Mouse (Mus musculus): Measurements from ENCODE around the gene Sec14l3.

Gene Sec14l3

DNA sequence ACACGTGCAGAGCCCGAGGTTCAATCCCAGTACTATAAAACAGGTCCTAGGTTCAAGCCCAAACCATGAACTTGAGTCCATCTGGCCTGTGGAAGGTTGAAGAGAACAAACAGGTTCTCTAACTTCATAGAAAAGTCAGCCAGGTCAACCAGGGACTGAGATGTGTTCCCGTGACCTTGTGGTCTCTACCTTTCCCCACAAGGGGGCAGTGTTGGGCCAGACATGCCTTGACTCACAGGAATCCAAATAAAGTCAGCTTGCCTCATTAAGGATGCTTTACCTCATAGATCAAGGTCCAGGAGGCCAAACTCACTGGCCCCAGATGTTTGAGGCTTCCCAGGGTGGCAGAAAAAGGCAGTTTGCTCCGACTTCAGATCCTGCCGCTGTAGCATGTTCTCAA, 11.1 kb upstream of the Sec14l3 start:
- peak; percentile 61 to 90 for DNase-seq (ENCODE audit: inconsistent age in 2 of 2, low spot score in 1 of 2)

- DNase-seq (ENCODE audit: inconsistent age in 2 of 2, low spot score in 1 of 2), result no peak
Observed at GRCm38 (mm10) chr11:4060866-4061575, 3.6 kb upstream of the Sec14l3 start.

- DNase-seq (ENCODE audit: inconsistent age in 2 of 2, low spot score in 1 of 2), result no peak
Observed at GRCm38 (mm10) chr11:4062523-4062922, 2.1 kb upstream of the Sec14l3 start.

- DNase-seq (ENCODE audit: inconsistent age in 2 of 2, low spot score in 1 of 2), result no peak
Observed at GRCm38 (mm10) chr11:4062981-4063380, 1.7 kb upstream of the Sec14l3 start.

DNA sequence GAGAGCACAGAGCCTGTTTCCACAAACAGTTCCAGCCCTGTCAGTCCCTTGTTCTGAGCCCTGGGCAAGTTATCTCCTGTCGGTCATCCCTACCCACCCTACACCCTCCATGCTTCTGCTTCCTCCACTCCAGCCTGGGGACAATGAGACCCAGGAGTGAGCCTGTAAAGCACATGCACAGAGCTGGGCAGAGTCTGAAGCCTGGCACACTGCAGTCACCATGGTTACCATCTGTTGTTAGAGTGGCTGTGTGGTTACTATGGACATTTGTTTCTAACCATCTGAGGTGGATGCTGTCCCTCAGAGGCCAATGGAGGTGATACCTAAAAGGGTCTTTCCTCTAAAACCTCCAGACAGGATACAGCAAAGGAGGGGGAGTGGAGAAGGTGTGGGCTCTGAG, 5.0 kb downstream of the Sec14l3 start:
- no peak for DNase-seq (ENCODE audit: inconsistent age in 2 of 2, low spot score in 1 of 2)

DNA sequence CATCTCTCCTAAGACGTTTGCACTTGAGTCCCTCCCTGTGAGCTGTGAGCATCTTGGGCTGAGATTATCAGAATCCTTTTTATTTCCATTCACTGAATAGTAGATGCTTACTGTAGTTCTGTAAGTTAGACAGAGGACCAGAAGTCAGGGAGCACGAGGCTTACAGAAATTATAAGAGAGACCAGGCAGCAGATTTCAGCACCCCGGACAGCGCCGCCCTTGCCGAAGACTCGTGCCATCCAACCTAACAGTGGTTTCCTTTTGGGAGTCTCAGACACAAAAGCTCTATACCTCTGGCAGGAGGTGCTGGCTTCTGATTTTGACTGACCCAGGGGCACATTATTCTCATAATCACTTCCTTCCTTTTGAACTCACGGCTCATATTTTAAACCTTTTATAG, 12.0 kb downstream of the Sec14l3 start:
- DNase-seq (ENCODE audit: inconsistent age in 2 of 2, low spot score in 1 of 2), result peak; percentile 32 to 76

DNA sequence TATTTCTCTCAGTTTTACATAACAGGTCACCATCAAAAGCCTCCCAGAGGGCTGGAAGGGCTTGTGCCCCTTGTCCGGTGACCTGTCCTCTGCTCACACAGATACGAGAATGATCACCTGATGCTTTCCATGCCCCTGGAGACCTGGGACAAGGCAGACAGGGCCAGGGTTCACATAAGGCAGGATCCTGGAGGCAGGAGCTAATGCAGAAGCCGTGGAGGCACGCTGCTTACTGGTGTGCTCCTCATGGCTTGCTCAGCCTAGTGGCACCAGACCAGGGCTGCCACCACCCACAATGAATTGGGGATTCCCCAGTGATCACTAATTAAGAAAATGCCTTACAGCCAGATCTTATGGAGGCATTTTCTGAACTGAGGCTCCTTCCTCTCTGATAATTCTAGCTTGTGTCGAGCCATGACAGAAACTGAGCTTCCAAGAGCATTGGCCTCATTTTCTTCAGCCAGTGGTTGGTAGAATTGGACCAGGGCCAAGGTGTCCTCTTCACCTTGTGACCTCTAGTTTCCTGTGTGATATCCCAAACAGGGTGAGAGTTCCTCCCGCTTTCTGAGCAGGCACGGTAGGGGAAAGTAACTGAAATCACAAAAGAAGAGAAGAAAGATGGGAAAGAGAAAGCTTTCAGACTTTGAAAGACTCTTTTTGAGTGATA, 13.8 kb downstream of the Sec14l3 start:
- no peak for DNase-seq (ENCODE audit: inconsistent age in 2 of 2, low spot score in 1 of 2)

GRCm38 (mm10) chr11:4080219-4080618, 15.6 kb downstream of the Sec14l3 start:
- peak; percentile 35 to 83 for DNase-seq (ENCODE audit: inconsistent age in 2 of 2, low spot score in 1 of 2)

- DNase-seq (ENCODE audit: inconsistent age in 2 of 2, low spot score in 1 of 2), result peak; percentile 37 to 91
Observed at GRCm38 (mm10) chr11:4083316-4084078, 18.9 kb downstream of the Sec14l3 start.

DNA sequence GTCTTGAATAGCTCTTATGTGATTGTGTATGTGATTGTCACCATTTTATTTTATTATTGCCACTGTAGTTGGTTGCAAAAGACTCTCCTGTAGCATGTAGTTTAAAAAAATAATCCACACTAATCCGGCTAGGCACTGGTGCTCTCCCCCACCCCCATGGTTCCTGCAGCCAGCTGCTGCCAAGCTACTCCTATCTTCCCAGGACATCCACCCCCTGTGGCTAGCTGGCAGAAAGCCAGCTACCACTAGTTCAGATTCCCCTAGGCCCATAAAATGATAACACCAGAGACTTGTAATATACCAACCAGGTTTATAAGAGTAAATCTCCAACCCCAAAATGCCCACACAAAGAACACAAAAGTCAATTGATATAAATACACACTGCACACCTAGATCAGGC, 21.6 kb downstream of the Sec14l3 start:
- DNase-seq (ENCODE audit: inconsistent age in 2 of 2, low spot score in 1 of 2), result no peak

GRCm38 (mm10) chr11:4087267-4087666, 22.6 kb downstream of the Sec14l3 start:
- DNase-seq (ENCODE audit: inconsistent age in 2 of 2, low spot score in 1 of 2), result no peak

GRCm38 (mm10) chr11:4093459-4094377, 29.1 kb downstream of the Sec14l3 start:
- DNase-seq (ENCODE audit: inconsistent age in 2 of 2, low spot score in 1 of 2), result peak in 1 of 2 experiments; percentile 30

DNA sequence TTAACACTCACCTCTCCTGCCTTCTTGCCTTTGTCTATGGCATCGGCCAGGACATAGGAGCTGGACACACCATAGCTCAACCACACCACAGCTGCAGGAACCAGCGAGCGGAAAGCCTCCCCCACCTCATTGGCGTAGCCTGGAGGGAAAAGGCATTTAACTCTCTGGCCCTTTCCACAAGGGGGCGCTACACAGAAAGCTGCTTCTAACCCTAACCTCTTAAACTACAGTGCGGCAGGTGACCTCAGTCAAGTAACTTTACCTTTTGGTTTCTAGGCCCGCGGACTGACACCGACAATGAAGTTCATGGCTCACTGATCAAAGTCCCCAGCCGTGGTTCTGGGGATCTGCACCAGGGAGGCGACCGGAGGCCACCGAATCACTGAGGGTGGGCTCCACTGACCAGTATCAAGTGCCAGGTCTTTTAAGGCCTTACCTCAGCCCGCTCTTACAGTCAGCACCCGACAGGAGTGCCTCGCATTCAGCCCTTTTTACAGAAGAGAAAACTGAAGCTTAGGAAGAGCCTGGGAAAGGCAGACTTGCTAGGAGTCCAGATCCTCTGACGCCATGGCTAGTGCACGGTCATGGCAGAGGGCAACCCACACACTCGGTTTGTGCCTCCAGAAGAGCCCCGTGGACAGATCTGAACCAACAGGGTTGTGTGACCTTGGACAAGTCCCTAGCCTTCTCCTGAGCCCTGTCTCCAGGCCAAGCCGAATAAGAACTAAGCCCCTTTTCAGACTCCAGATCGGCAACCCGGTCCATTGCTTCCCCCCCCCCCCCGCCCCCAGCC, 29.9 kb downstream of the Sec14l3 start:
- peak; percentile 72 to 91 for DNase-seq (ENCODE audit: inconsistent age in 2 of 2, low spot score in 1 of 2)

DNA sequence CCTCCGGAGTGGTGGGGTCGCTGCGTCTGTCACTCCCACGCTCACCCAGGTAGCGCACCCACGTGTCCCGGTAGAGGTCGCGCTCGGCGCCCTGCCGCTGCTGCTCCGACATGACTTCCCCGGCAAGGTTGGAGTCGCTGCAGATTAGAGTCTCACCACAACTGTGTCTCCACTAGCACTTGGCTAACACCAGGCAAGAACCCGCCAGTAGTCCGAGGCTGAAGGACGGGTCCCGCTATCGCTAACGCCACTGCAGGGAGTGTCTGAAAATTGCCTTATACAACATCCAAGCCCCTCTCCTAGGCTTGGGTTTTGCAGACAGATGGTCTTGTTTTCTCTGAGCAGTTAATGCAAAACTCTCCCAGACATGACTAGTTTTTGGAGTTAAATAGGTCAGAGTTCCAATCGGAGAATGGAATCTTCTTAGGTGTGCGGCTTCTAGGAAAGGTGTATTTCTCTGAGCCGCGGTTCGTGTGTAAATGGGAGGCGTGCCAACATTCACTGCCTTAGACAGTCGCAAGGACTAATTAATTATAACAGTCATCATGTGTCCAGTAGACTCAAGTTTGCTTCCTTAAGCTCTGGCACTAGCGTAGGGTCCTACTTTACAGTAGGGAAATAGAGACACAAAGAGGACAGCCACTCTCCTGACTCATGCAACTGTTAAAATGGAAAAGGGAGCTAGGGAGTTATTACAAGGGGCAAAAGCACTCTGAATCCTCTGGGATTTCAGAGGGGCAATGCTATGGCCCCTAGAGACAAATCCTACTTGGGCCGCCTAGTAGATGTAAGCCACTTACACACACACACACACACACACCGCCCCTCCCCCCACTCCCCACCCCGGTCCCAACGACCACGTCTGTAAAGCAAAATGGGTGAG, 30.8 kb downstream of the Sec14l3 start, which contains the start of gene Mtfp1:
TSS of gene Mtfp1 (minus strand) at position 275 of the 883 bp plus-strand sequence.
- peak; percentile 75 to 93 for DNase-seq (ENCODE audit: inconsistent age in 2 of 2, low spot score in 1 of 2)

DNA sequence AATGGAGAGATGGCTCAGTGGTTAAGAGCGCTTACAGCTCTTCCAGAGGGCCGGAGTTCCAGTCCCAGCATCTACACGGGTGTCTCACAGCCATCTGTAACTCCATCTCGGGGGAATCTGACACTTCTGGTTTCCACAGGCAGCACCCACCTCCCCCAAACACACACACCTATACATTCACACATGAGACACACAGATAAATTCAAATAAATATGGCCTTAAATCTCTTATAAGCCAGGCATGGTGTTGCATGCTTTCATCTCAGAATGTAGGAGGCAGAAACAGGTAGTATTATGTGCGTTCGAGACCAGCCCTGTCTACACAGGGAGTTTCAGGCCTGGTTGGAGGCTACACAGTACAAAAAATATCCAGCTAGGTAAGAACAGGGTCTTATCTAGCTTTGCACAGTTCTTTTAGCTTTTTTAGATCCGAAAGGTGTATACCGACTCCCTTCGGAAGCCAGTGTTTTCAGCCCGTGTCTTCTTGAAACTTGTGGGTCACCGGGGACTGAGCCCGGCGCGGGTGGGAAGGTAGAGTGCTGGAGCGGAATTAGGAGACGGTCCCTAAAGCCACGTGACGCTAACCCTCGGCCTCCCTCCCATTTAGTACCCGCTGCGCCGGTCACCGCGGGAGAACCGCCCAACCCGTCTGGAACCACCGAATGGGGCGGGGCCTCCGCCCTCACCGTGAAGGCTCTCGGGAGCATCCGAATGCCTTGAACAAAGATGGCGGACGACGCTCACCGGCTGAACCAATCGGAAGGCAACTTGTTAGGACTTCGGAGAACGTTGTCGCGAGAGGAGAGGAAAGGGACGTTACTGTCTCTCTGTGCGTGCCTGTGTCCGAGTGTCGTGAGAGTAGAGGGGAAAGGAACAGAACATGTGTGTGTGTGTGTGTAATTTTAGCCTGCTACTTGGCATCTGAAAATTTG, 31.7 kb downstream of the Sec14l3 start:
- DNase-seq (ENCODE audit: inconsistent age in 2 of 2, low spot score in 1 of 2), result peak; percentile 99

GRCm38 (mm10) chr11:4097091-4097621, 32.5 kb downstream of the Sec14l3 start:
- DNase-seq (ENCODE audit: inconsistent age in 2 of 2, low spot score in 1 of 2), result peak in 1 of 2 experiments; percentile 52

- DNase-seq (ENCODE audit: inconsistent age in 2 of 2, low spot score in 1 of 2), result no peak
Observed at GRCm38 (mm10) chr11:4098120-4098519, 33.5 kb downstream of the Sec14l3 start.

GRCm38 (mm10) chr11:4098816-4099215, 34.2 kb downstream of the Sec14l3 start:
- no peak for DNase-seq (ENCODE audit: inconsistent age in 2 of 2, low spot score in 1 of 2)
